Mouse (Mus musculus): ENCODE measurements at regions not wholly inside any gene's neighbourhood (a gene's known extent, or its start where the extent isn't known, plus 50 kb on each side); places are given as distances from the start of the nearest gene placed in this dataset.
A peak's percentile ranks its signal among the peaks of the same experiment; 100 is the strongest.

GRCm38 (mm10) chr12:71614945-71615344 is 215.9 kb upstream of the Daam1 start:
- Histone ChIP-seq H3K4me1 (ENCODE audit: control insufficient read depth, insufficient read depth, low read length) (no peaks in the 10 kb centered on the region), H3K36me3 (ENCODE audit: control insufficient read depth, insufficient read depth, low read length) (no peaks in the 10 kb centered on the region), H3K27ac (no peak overlapping the region), H3K4me3 (no peak overlapping the region), H3K9ac (ENCODE audit: low read depth, low read length) (no peak overlapping the region), H3K79me2 (replicated peaks; ENCODE audit: control insufficient read depth, insufficient read depth, low read length) (no peaks in the 10 kb centered on the region), H3K27me3 (ENCODE audit: control insufficient read depth, insufficient read depth, low read length) (no peaks in the 10 kb centered on the region)
- WGBS = 81% methylated on average over 2 of the region's 2 CpGs
- no peak for DNase-seq
- TF ChIP-seq POLR2A (IDR thresholded peaks at IDR 0.05; ENCODE audit: insufficient read depth, low read depth, low read length) (no peak), CTCF (IDR thresholded peaks at IDR 0.05) (no peak), EP300 (IDR thresholded peaks at IDR 0.05; ENCODE audit: insufficient read depth, low read depth, low read length) (no peak)
- intact Hi-C loops (cut with DNase I) = no loop called here

- Histone ChIP-seq H3K4me3 (no peak overlapping the region), H3K4me1 (ENCODE audit: control insufficient read depth, insufficient read depth, low read length) (no peaks in the 10 kb centered on the region), H3K9ac (ENCODE audit: low read depth, low read length) (no peak overlapping the region), H3K79me2 (replicated peaks; ENCODE audit: control insufficient read depth, insufficient read depth, low read length) (no peaks in the 10 kb centered on the region), H3K36me3 (ENCODE audit: control insufficient read depth, insufficient read depth, low read length) (no peaks in the 10 kb centered on the region), H3K27me3 (ENCODE audit: control insufficient read depth, insufficient read depth, low read length) (no peaks in the 10 kb centered on the region), H3K27ac (no peak overlapping the region)
- WGBS = 80% methylated on average over 2 of the region's 2 CpGs
- no peak for TF ChIP-seq CTCF (IDR thresholded peaks at IDR 0.05)
- TF ChIP-seq EP300 (IDR thresholded peaks at IDR 0.05; ENCODE audit: insufficient read depth, low read depth, low read length) = no peak
- TF ChIP-seq POLR2A (IDR thresholded peaks at IDR 0.05; ENCODE audit: insufficient read depth, low read depth, low read length) = no peak
- intact Hi-C loops (cut with DNase I) = no loop called here
- no peak for DNase-seq
Observed at GRCm38 (mm10) chr12:71615383-71615782, 215.5 kb upstream of the Daam1 start.

- Histone ChIP-seq H3K79me2 (replicated peaks; ENCODE audit: control insufficient read depth, insufficient read depth, low read length) (no peaks in the 10 kb centered on the region), H3K27ac (no peak overlapping the region), H3K36me3 (ENCODE audit: control insufficient read depth, insufficient read depth, low read length) (no peaks in the 10 kb centered on the region), H3K9ac (ENCODE audit: low read depth, low read length) (no peak overlapping the region), H3K4me3 (no peak overlapping the region), H3K4me1 (ENCODE audit: control insufficient read depth, insufficient read depth, low read length) (no peaks in the 10 kb centered on the region), H3K27me3 (ENCODE audit: control insufficient read depth, insufficient read depth, low read length) (no peaks in the 10 kb centered on the region)
- peak in 1 of 2 experiments; percentile 16 for DNase-seq
- intact Hi-C loops (cut with DNase I) = no loop called here
- 55% methylated on average over 4 of the region's 4 CpGs for WGBS
- TF ChIP-seq POLR2A (IDR thresholded peaks at IDR 0.05; ENCODE audit: insufficient read depth, low read depth, low read length) (no peak), EP300 (IDR thresholded peaks at IDR 0.05; ENCODE audit: insufficient read depth, low read depth, low read length) (no peak), CTCF (IDR thresholded peaks at IDR 0.05) (no peak)
Observed at GRCm38 (mm10) chr12:71616121-71616520, 214.8 kb upstream of the Daam1 start.

- Histone ChIP-seq H3K4me3 (no peak overlapping the region), H3K9ac (ENCODE audit: low read depth, low read length) (no peak overlapping the region), H3K79me2 (replicated peaks; ENCODE audit: control insufficient read depth, insufficient read depth, low read length) (no peaks in the 10 kb centered on the region), H3K4me1 (ENCODE audit: control insufficient read depth, insufficient read depth, low read length) (no peaks in the 10 kb centered on the region), H3K27ac (no peak overlapping the region), H3K27me3 (ENCODE audit: control insufficient read depth, insufficient read depth, low read length) (no peaks in the 10 kb centered on the region), H3K36me3 (ENCODE audit: control insufficient read depth, insufficient read depth, low read length) (no peaks in the 10 kb centered on the region)
- 59% methylated on average over 6 of the region's 6 CpGs for WGBS
- intact Hi-C loops (cut with DNase I) = no loop called here
- peak in 1 of 2 experiments; percentile 42 for DNase-seq
- no peak for TF ChIP-seq POLR2A (IDR thresholded peaks at IDR 0.05; ENCODE audit: insufficient read depth, low read depth, low read length)
- no peak for TF ChIP-seq EP300 (IDR thresholded peaks at IDR 0.05; ENCODE audit: insufficient read depth, low read depth, low read length)
- TF ChIP-seq CTCF (IDR thresholded peaks at IDR 0.05) = no peak
Observed at GRCm38 (mm10) chr12:71618466-71618865, 212.4 kb upstream of the Daam1 start.

- H3K79me2 ChIP-seq (replicated peaks; ENCODE audit: control insufficient read depth, insufficient read depth, low read length) = no peaks in the 10 kb centered on the region
- no peak overlapping the region for H3K27ac ChIP-seq
- H3K27me3 ChIP-seq (ENCODE audit: control insufficient read depth, insufficient read depth, low read length) = no peaks in the 10 kb centered on the region
- H3K9ac ChIP-seq (ENCODE audit: low read depth, low read length) = no peak overlapping the region
- WGBS = 57% methylated on average over 8 of the region's 8 CpGs
- DNase-seq = no peak
- H3K4me3 ChIP-seq = no peak overlapping the region
- intact Hi-C loops (cut with DNase I) = no loop called here
- no peaks in the 10 kb centered on the region for H3K36me3 ChIP-seq (ENCODE audit: control insufficient read depth, insufficient read depth, low read length)
- TF ChIP-seq CTCF (IDR thresholded peaks at IDR 0.05) = no peak
- no peaks in the 10 kb centered on the region for H3K4me1 ChIP-seq (ENCODE audit: control insufficient read depth, insufficient read depth, low read length)
Observed at GRCm38 (mm10) chr12:71618956-71619355, 211.9 kb upstream of the Daam1 start.

- H3K4me1 ChIP-seq (ENCODE audit: control insufficient read depth, insufficient read depth, low read length) = no peaks in the 10 kb centered on the region
- H3K4me3 ChIP-seq = no peak overlapping the region
- DNase-seq = no peak
- intact Hi-C loops (cut with DNase I) = no loop called here
- no peaks in the 10 kb centered on the region for H3K27me3 ChIP-seq (ENCODE audit: control insufficient read depth, insufficient read depth, low read length)
- H3K9ac ChIP-seq (ENCODE audit: low read depth, low read length) = no peak overlapping the region
- H3K27ac ChIP-seq = no peak overlapping the region
- no peaks in the 10 kb centered on the region for H3K79me2 ChIP-seq (replicated peaks; ENCODE audit: control insufficient read depth, insufficient read depth, low read length)
- TF ChIP-seq CTCF (IDR thresholded peaks at IDR 0.05) (no peak), EP300 (IDR thresholded peaks at IDR 0.05; ENCODE audit: insufficient read depth, low read depth, low read length) (no peak)
- no peaks in the 10 kb centered on the region for H3K36me3 ChIP-seq (ENCODE audit: control insufficient read depth, insufficient read depth, low read length)
- 70% methylated on average over 4 of the region's 4 CpGs for WGBS
Observed at GRCm38 (mm10) chr12:71619561-71619960, 211.3 kb upstream of the Daam1 start.
